Mouse (Mus musculus): ENCODE results near the gene Prr23a3. TPM values are rescaled to one million over a fixed set of nuclear protein-coding genes. Genes with fewer than 3 reads are reported as not detected.

Gene Prr23a3
- polyA plus RNA-seq, 1 experiment from 2014 or later: not detected

- no peaks in the 10 kb centered on the region for H3K36me3 ChIP-seq (ENCODE audit: insufficient read depth, low read length)
These were observed 40.8 kb upstream of the Prr23a3 start for GRCm38 (mm10) chr9:98823805-98824204.

DNA sequence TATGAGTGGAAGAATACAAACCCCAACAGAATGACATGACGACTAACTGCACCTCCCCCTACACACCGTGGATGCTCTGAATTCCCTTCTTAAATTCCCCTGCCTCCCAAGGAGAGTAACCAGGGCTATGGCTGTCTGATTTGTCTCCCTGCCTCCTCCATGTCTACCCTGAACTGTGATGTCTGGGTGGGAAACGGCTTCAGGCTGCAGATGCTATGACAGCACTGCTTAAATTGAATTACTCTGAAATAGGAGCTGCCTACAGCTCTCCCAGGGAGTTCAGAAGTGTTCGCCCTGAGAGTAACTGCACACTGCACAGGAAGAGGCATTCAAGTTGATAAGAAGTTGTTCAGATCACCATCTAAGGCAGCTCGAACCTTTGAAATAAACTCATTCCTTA lies 35.1 kb upstream of the Prr23a3 start:
- Histone ChIP-seq H3K4me1 (replicated peaks; ENCODE audit: insufficient read depth, low read length) (no peaks in the 10 kb centered on the region), H3K27ac (no peak overlapping the region), H3K27me3 (ENCODE audit: insufficient read depth, low read length) (no peaks in the 10 kb centered on the region), H3K4me3 (replicated peaks; ENCODE audit: low read depth, low read length) (no peak overlapping the region), H3K36me3 (ENCODE audit: insufficient read depth, low read length) (no peaks in the 10 kb centered on the region), H3K9ac (ENCODE audit: low read depth, low read length) (no peak overlapping the region), H3K9me3 (replicated peaks; ENCODE audit: low read length) (no peaks in the 10 kb centered on the region), H3K4me2 (ENCODE audit: low read length) (no peak overlapping the region)
- ATAC-seq (replicated peaks; ENCODE audit: low FRiP score, low read depth): peak; percentile 69; the same call in 1 of the 2 replicates
- no peak for TF ChIP-seq CTCF (IDR thresholded peaks at IDR 0.05; ENCODE audit: low read depth)
- 13% methylated on average over 5 of the region's 5 CpGs for WGBS
- peak; percentile 78 for DNase-seq (ENCODE audit: low spot score)

More at GRCm38 (mm10) chr9:98823805-98824204, 40.8 kb upstream of the Prr23a3 start:
- no peaks in the 10 kb centered on the region for H3K4me1 ChIP-seq (replicated peaks; ENCODE audit: insufficient read depth, low read length)
- H3K4me2 ChIP-seq (ENCODE audit: low read length): no peak overlapping the region
- DNase-seq (ENCODE audit: low spot score): no peak
- H3K4me3 ChIP-seq (replicated peaks; ENCODE audit: low read depth, low read length): no peak overlapping the region
- H3K27me3 ChIP-seq (ENCODE audit: insufficient read depth, low read length): no peaks in the 10 kb centered on the region
- H3K9ac ChIP-seq (ENCODE audit: low read depth, low read length): no peak overlapping the region
- no peaks in the 10 kb centered on the region for H3K9me3 ChIP-seq (replicated peaks; ENCODE audit: low read length)
- no peak for TF ChIP-seq CTCF (IDR thresholded peaks at IDR 0.05; ENCODE audit: low read depth)
- WGBS: 91% methylated on average over 7 of the region's 7 CpGs
- no peak overlapping the region for H3K27ac ChIP-seq
- ATAC-seq (replicated peaks; ENCODE audit: low FRiP score, low read depth): no peak

- no peak overlapping the region for H3K9ac ChIP-seq (ENCODE audit: low read depth, low read length)
- DNase-seq (ENCODE audit: low spot score) (peak; percentile 87), ATAC-seq (replicated peaks; ENCODE audit: low FRiP score, low read depth) (peak; percentile 92)
- no peaks in the 10 kb centered on the region for H3K9me3 ChIP-seq (replicated peaks; ENCODE audit: low read length)
- no peak overlapping the region for H3K4me2 ChIP-seq (ENCODE audit: low read length)
- no peaks in the 10 kb centered on the region for H3K36me3 ChIP-seq (ENCODE audit: insufficient read depth, low read length)
- H3K4me3 ChIP-seq (replicated peaks; ENCODE audit: low read depth, low read length): no peak overlapping the region
- WGBS: 30% methylated on average over 7 of the region's 7 CpGs
- H3K27me3 ChIP-seq (ENCODE audit: insufficient read depth, low read length): no peaks in the 10 kb centered on the region
- no peak for TF ChIP-seq CTCF (IDR thresholded peaks at IDR 0.05; ENCODE audit: low read depth)
- no peaks in the 10 kb centered on the region for H3K4me1 ChIP-seq (replicated peaks; ENCODE audit: insufficient read depth, low read length)
- no peak overlapping the region for H3K27ac ChIP-seq
These were observed 27.0 kb upstream of the Prr23a3 start for GRCm38 (mm10) chr9:98837537-98838074.

- WGBS: 67% methylated on average over 22 of the region's 22 CpGs
- no peak within 1 kb of the TSS for H3K4me2 ChIP-seq (ENCODE audit: low read length)
These were observed 22.4 kb upstream of the Prr23a3 start, which contains the start of gene Prr23a1 for GRCm38 (mm10) chr9:98842117-98842516. Gene Prr23a1, plus strand, starts transcription at chr9:98842503.

GRCm38 (mm10) chr9:98856210-98856609 lies 8.4 kb upstream of the Prr23a3 start, which contains the start of gene Prr23a2:
Gene Prr23a2, plus strand, starts transcription at chr9:98856494.
- ATAC-seq (replicated peaks; ENCODE audit: low FRiP score, low read depth) (no peak), DNase-seq (ENCODE audit: low spot score) (peak; percentile 2)
- Histone ChIP-seq H3K4me3 (replicated peaks; ENCODE audit: low read depth, low read length) (no peak within 1 kb of the TSS), H3K27ac (no peak within 1 kb of the TSS), H3K9me3 (replicated peaks; ENCODE audit: low read length) (no peaks in the 10 kb centered on the region), H3K27me3 (ENCODE audit: insufficient read depth, low read length) (no peaks in the 10 kb centered on the region), H3K4me2 (ENCODE audit: low read length) (no peak within 1 kb of the TSS), H3K9ac (ENCODE audit: low read depth, low read length) (no peak within 1 kb of the TSS), H3K36me3 (ENCODE audit: insufficient read depth, low read length) (no peaks in the 10 kb centered on the region), H3K4me1 (replicated peaks; ENCODE audit: insufficient read depth, low read length) (no peaks in the 10 kb centered on the region)
- TF ChIP-seq CTCF (IDR thresholded peaks at IDR 0.05; ENCODE audit: low read depth): no peak
- 85% methylated on average over 18 of the region's 18 CpGs for WGBS

More at GRCm38 (mm10) chr9:98842117-98842516, 22.4 kb upstream of the Prr23a3 start, which contains the start of gene Prr23a1:
- DNase-seq (ENCODE audit: low spot score) (no peak), ATAC-seq (replicated peaks; ENCODE audit: low FRiP score, low read depth) (no peak)
- H3K4me1 ChIP-seq (replicated peaks; ENCODE audit: insufficient read depth, low read length): no peaks in the 10 kb centered on the region
- no peak within 1 kb of the TSS for H3K4me3 ChIP-seq (replicated peaks; ENCODE audit: low read depth, low read length)
- H3K9me3 ChIP-seq (replicated peaks; ENCODE audit: low read length): no peaks in the 10 kb centered on the region
- no peaks in the 10 kb centered on the region for H3K27me3 ChIP-seq (ENCODE audit: insufficient read depth, low read length)
- no peak within 1 kb of the TSS for H3K9ac ChIP-seq (ENCODE audit: low read depth, low read length)
- no peak for TF ChIP-seq CTCF (IDR thresholded peaks at IDR 0.05; ENCODE audit: low read depth)
- no peak within 1 kb of the TSS for H3K27ac ChIP-seq
- H3K36me3 ChIP-seq (ENCODE audit: insufficient read depth, low read length): no peaks in the 10 kb centered on the region

- ATAC-seq (replicated peaks; ENCODE audit: low FRiP score, low read depth): no peak
- H3K4me3 ChIP-seq (replicated peaks; ENCODE audit: low read depth, low read length): no peak overlapping the region
- no peak overlapping the region for H3K4me2 ChIP-seq (ENCODE audit: low read length)
- no peak overlapping the region for H3K9ac ChIP-seq (ENCODE audit: low read depth, low read length)
- no peak overlapping the region for H3K27ac ChIP-seq
- no peaks in the 10 kb centered on the region for H3K36me3 ChIP-seq (ENCODE audit: insufficient read depth, low read length)
- peak; percentile 4 for DNase-seq (ENCODE audit: low spot score)
- H3K9me3 ChIP-seq (replicated peaks; ENCODE audit: low read length): no peaks in the 10 kb centered on the region
- no peaks in the 10 kb centered on the region for H3K4me1 ChIP-seq (replicated peaks; ENCODE audit: insufficient read depth, low read length)
- no peaks in the 10 kb centered on the region for H3K27me3 ChIP-seq (ENCODE audit: insufficient read depth, low read length)
- TF ChIP-seq CTCF (IDR thresholded peaks at IDR 0.05; ENCODE audit: low read depth): peak; percentile 44
- 73% methylated on average over 3 of the region's 3 CpGs for WGBS
These were observed 1.1 kb upstream of the Prr23a3 start for GRCm38 (mm10) chr9:98863463-98863862.

Data from kidney, postnatal 0 days (tissue).